Mouse (Mus musculus) thymus, adult 2 months (tissue): ENCODE results near the gene Ppp1r9a. TPM values are rescaled to one million over a fixed set of nuclear protein-coding genes. Genes with fewer than 3 reads are reported as not detected.

Experiments
- DNase-seq: peaks from one replicate; pipeline ENCODE4 v3.0.0; 2021
- H3K27ac ChIP-seq: fragments of 200-500 bp; 2 replicates; pipeline ENCODE4 v1.5.1; 2012; ENCODE audit warnings: low read length, control low read depth; ENCODE audit not compliant: control insufficient read depth, insufficient read depth
- H3K27me3 ChIP-seq: fragments of 200-500 bp; 2 replicates; pipeline ENCODE4 v1.6.1; 2012; ENCODE audit warnings: mild to moderate bottlenecking, low read length, moderate library complexity, mixed read lengths; ENCODE audit not compliant: control insufficient read depth, insufficient read depth
- H3K36me3 ChIP-seq: fragments of 200-500 bp; 2 replicates; pipeline ENCODE4 v1.6.1; 2012; ENCODE audit warnings: mild to moderate bottlenecking, low read length, moderate library complexity; ENCODE audit not compliant: control insufficient read depth, insufficient read depth
- H3K4me1 ChIP-seq: fragments of 200-500 bp; replicated peaks from 2 replicates; pipeline ENCODE4 v1.6.1; 2012; ENCODE audit warnings: low read length; ENCODE audit not compliant: control insufficient read depth, insufficient read depth
- H3K4me3 ChIP-seq: fragments of 200-500 bp; 2 replicates; pipeline ENCODE4 v1.5.1; 2012; ENCODE audit warnings: mild to moderate bottlenecking, low read length, control low read depth, moderate library complexity; ENCODE audit not compliant: control insufficient read depth, insufficient read depth
- CTCF ChIP-seq: fragments of 200-500 bp; IDR thresholded peaks from 2 replicates; pipeline ENCODE4 v1.5.1; 2012; ENCODE audit warnings: mild to moderate bottlenecking, control low read depth, low read length, moderate library complexity, borderline replicate concordance; ENCODE audit not compliant: control insufficient read depth, poor library complexity, insufficient read depth; ENCODE audit errors: extremely low read depth
- POLR2A ChIP-seq: fragments of 200-500 bp; IDR thresholded peaks from 2 replicates; pipeline ENCODE4 v1.6.1; 2012; ENCODE audit warnings: mild to moderate bottlenecking, low read length, control low read depth, moderate library complexity; ENCODE audit not compliant: control insufficient read depth, poor library complexity, insufficient read depth; ENCODE audit errors: extremely low read depth
- WGBS: fragments of 180-500 bp; shearing (Covaris S2); methylation state at CpG from one replicate; pipeline ENCODE4 v1.1.7; 2018; 5-methylcytosine and 5-hydroxymethylcytosine counted together
- polyA plus RNA-seq: library from polyadenylated mRNA; depleted of rRNA; stranded (reverse); fragments of >200 nt; gene quantifications from 2 replicates; pipeline ENCODE4 v1.2.3, GENCODE M21; 2012

Gene Ppp1r9a
- polyA plus RNA-seq, 1 experiment: 0.92 TPM

DNA sequence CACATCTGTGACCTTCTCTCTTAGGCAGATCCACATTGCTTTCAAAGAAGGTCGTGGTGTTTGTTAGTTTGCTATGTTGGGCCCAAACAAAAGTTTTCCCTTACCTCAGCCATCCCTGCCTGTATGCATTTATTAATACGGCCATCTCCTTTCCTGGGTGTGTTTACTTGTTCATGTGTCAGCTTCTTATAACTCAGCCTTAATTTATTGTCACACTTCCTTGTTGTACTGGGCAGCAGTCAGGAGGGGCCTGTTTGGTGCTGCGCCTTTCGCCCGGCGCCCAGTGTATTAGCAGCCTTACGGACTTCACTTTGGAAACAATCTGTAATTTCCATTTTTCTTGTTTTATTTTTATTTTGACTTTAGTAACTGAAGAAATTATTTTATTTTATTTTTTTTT, 201.5 kb downstream of the Ppp1r9a start:
- no peak for TF ChIP-seq CTCF
- Histone ChIP-seq H3K27me3 (no peaks in the 10 kb centered on the region), H3K4me1 (no peaks in the 10 kb centered on the region), H3K27ac (no peak overlapping the region), H3K36me3 (no peaks in the 10 kb centered on the region), H3K4me3 (no peak overlapping the region)
- 94% methylated on average over 7 of the region's 7 CpGs for WGBS
- DNase-seq: no peak

DNA sequence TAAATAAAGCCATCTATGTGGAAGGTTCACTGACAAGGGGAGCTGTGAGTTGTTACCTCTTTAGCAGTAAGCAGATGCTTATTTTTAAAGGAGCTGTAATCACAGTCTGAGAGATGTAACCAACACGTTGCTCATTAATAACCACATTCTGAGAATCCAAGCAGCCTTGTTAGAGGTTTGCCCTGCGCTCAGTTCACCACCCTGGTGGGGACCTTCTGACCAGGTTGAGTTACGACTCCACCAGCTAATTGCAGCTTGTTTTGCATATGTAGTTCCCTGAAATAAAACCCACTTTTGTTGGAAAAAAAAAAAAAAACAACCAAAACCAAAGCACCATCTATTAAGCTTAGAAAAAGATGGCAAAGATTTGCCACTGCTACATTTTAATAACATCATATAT, 205.8 kb downstream of the Ppp1r9a start:
- no peak for TF ChIP-seq CTCF
- TF ChIP-seq POLR2A: no peak
- Histone ChIP-seq H3K4me3 (no peak overlapping the region), H3K27ac (no peak overlapping the region), H3K4me1 (no peaks in the 10 kb centered on the region), H3K27me3 (no peaks in the 10 kb centered on the region), H3K36me3 (no peaks in the 10 kb centered on the region)
- DNase-seq: no peak
- 92% methylated on average over 3 of the region's 3 CpGs for WGBS

DNA sequence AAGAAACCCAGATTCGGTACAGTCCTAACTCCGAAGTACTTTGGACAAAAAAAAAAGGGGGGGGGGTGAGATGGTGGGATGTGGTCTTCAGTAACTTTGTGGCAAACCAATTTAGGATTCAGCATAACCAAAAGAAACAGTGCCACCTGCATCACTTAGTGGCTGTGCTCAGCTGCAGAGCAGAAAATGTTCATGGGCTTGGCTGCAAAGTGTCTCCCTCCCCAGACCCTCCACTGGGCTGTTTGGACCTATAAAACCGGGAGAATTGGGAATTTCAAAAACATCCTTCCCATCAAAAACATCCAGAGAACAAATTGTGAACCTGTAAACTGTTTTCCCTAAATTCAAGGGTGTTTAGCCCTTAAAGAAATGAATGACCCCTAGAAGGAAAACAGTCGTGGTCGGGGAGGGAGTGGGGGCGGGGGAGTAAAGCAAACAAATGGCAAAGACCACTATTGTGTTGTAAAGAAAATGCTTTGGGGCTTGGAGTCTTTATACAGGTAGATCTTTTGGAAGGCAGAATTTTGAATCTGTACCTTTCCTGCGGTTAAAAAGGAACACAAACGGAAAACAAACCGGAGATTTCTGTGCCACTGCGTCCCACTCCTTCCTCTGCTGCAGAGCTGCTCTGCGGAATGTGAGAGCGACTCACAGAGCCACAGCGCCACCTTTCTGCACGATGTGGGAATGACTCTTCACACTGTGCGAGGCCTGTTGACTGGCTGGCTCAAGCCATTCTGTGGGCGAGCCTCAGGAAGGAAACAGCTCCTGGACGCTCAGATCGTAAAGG, 207.4 kb downstream of the Ppp1r9a start:
- H3K4me1 ChIP-seq: no peaks in the 10 kb centered on the region
- WGBS: 12% methylated on average over 18 of the region's 18 CpGs
- no peak overlapping the region for H3K27ac ChIP-seq
- peak; percentile 68 for DNase-seq
- H3K4me3 ChIP-seq: no peak overlapping the region
- H3K36me3 ChIP-seq: no peaks in the 10 kb centered on the region
- TF ChIP-seq POLR2A: no peak
- peak; percentile 85 for TF ChIP-seq CTCF
- no peaks in the 10 kb centered on the region for H3K27me3 ChIP-seq

DNA sequence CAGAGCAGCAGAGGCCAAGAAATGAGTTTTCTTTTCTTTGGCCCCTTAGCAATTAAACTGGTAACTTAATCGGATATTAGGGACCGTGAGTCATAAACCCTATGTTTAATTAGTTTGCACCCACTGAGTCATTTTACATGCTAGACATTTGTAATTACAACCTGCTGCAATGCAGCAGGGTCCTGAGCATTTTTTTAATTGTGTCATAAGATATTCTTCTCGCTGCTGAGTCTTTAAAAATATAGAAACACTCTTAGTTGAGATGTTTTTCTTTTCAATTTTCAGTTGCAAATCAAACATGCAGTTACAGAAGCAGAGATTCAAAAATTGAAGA, 208.0 kb downstream of the Ppp1r9a start:
- Histone ChIP-seq H3K4me1 (no peaks in the 10 kb centered on the region), H3K4me3 (no peak overlapping the region), H3K27me3 (no peaks in the 10 kb centered on the region), H3K27ac (no peak overlapping the region), H3K36me3 (no peaks in the 10 kb centered on the region)
- TF ChIP-seq CTCF (no peak), POLR2A (no peak)
- WGBS: 28% methylated on average over 3 of the region's 3 CpGs
- DNase-seq: no peak

DNA sequence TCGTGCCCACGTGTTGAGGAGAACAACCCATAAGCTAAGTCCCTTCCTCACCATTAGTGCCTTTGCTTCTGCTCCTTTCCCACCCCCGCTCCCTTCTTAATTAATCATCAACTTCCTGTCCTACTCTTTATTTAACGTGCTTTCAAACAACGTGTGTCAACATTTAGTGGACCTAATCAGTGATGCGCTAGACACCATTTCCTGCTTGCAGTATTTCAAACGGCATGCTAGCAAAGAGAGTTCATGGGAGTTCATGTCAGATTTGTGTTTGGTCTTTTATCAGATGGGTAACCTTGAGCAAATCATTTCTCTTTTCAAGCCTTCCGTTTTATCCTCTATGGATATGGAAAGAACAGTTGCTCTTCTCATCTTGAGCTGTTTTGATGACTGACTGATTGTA, 210.4 kb downstream of the Ppp1r9a start:
- DNase-seq: no peak
- WGBS: 64% methylated on average over 8 of the region's 8 CpGs
- H3K4me1 ChIP-seq: no peaks in the 10 kb centered on the region
- no peak overlapping the region for H3K27ac ChIP-seq
- H3K4me3 ChIP-seq: no peak overlapping the region
- H3K36me3 ChIP-seq: no peaks in the 10 kb centered on the region
- no peaks in the 10 kb centered on the region for H3K27me3 ChIP-seq
- TF ChIP-seq POLR2A (no peak), CTCF (no peak)

DNA sequence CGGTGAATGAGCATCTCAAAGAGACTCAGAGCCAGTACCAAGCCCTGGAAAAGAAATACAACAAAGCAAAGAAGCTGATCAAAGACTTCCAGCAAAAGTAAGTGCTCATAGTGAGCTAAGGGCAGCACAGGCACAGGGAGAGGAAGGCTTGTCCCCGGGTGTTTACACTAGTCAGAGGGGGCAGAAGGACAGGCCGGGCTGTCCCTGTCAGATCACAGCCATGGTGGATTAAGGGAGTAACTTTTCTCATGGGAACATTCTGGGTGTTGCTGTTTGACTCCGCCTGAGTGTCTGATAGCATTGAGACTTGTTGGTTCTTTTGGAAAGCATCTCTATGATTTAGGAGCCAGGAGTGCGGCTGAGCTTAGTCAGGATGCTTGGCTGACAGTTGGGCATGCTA, 211.0 kb downstream of the Ppp1r9a start:
- Histone ChIP-seq H3K4me1 (no peaks in the 10 kb centered on the region), H3K27ac (no peak overlapping the region), H3K27me3 (no peaks in the 10 kb centered on the region), H3K36me3 (no peaks in the 10 kb centered on the region), H3K4me3 (no peak overlapping the region)
- DNase-seq: no peak
- WGBS: 93% methylated on average over 5 of the region's 5 CpGs
- no peak for TF ChIP-seq CTCF
- no peak for TF ChIP-seq POLR2A

DNA sequence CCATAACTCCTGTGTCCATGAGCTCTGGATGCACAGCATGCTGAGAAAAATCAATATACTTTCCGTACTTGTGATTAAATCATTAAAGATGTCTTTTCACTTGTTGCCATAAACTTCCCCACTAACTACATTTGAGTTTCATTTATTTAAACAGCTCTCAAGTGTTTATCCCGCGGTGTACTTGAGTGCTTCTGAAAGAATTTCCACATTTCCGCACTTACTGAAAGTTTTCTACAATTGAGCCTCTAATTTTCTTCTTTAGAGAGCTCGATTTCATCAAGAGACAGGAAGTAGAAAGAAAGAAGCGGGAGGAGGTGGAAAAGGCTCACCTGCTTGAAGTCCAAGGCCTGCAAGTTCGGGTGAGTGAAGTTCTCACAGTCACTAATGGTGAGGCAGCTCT, 212.1 kb downstream of the Ppp1r9a start:
- Histone ChIP-seq H3K27me3 (no peaks in the 10 kb centered on the region), H3K4me3 (no peak overlapping the region), H3K36me3 (no peaks in the 10 kb centered on the region), H3K27ac (no peak overlapping the region), H3K4me1 (no peaks in the 10 kb centered on the region)
- DNase-seq: no peak
- 92% methylated on average over 7 of the region's 7 CpGs for WGBS
- TF ChIP-seq CTCF (no peak), POLR2A (no peak)
